Mouse (Mus musculus) frontal cortex, postnatal 36 days (tissue): ENCODE measurements around the gene Rpl24.

Source experiments
- DNase-seq, 2 experiments: peaks; one replicate each; pipeline ENCODE4 v3.0.0; 2022; ENCODE audit warnings: low spot score in 2 of 2

Rpl24 gene

GRCm38 (mm10) chr16:55970416-55970815 lies 4.3 kb downstream of the Rpl24 start:
- no peak for DNase-seq

DNA sequence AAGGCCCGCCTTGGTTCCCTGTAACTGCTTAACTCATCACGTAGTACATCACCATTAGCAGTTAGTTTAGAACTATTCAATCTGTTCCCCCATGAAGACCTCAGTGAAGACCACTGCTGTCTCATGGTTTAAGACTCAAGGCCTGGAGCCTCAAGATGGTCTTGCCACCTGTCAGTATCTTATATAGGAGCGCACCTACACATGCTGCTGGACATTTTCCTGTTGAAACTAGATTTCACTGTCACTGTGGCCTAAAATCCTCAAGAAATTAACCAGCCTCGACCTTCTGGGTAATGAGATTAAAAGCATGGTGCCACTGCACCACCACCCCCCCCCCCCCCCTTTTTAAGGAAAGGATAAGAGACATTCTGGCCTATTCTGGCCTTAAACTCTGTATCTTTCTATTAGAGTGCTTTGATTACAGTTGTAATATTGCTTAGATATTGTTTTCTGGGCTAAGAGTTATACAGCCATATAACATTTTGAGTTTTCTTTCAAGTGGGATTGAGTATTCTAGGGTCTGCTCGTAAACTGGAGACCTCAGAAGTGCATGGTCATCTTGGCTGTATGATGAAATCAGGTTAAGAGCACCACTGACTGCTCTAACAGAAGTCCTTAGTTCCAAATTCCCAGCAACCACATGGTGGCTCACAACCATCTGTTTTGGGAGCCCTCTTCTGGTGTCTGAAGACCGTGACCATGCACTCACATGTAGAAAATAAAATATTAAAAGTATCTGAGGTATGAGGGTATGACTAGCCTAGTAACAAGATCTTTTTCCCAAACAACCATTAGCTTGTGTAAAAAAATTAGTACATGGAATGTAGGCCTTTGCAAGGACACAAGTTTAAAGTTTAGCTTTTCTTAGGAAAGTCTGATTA lies 5.9 kb downstream of the Rpl24 start:
- DNase-seq = no peak

- DNase-seq = no peak
These were observed 6.6 kb downstream of the Rpl24 start for GRCm38 (mm10) chr16:55972626-55973201.

GRCm38 (mm10) chr16:55973431-55974255 lies 7.6 kb downstream of the Rpl24 start, which contains the start of gene Zbtb11:
Zbtb11 (plus strand) TSS chr16:55973883.
- peak; percentile 98 to 99 for DNase-seq

GRCm38 (mm10) chr16:55974256-55974902 lies 8.3 kb downstream of the Rpl24 start:
- DNase-seq = peak; percentile 71 to 79

DNA sequence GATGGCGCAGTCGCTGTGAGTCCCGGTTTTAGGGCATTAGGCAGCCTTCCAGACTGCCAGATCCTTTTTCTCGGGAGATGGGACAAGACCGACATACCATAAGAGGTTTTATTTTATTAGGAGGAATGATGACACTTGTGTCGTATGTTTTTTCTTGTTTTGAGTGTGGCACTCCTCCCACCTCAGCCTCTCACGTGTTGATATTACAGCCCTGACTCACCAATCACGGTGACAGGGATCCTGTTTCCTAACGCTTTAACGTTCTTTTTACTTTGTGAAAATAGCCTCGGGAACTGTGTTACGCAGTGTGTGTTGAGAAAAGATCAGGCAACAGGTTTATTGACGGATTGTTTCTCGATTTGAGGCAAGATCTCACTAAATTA lies 8.8 kb downstream of the Rpl24 start:
- DNase-seq = peak in 1 of 2 experiments; percentile 24

- no peak for DNase-seq
These were observed 19.9 kb downstream of the Rpl24 start for GRCm38 (mm10) chr16:55986001-55986400.

GRCm38 (mm10) chr16:55990311-55990710 lies 24.2 kb downstream of the Rpl24 start:
- DNase-seq = no peak

DNA sequence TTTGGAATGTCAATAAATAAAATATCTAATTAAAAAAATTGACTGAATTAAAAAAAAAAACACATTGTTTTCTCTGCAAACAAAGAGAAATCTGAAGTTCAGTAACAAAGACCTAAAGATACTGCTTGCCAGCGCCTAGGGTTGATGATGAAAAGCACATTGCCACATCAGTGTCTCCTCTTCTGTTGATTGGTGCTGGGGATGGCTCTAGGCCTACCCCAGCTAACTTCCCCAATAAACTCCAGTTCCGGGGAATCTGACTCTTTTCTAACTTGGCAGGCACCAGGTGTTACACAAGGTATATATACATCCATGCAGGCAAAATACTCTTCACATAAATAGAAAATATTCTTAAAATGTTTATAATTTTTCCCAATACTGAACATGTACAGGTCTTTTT lies 28.2 kb downstream of the Rpl24 start:
- no peak for DNase-seq

DNA sequence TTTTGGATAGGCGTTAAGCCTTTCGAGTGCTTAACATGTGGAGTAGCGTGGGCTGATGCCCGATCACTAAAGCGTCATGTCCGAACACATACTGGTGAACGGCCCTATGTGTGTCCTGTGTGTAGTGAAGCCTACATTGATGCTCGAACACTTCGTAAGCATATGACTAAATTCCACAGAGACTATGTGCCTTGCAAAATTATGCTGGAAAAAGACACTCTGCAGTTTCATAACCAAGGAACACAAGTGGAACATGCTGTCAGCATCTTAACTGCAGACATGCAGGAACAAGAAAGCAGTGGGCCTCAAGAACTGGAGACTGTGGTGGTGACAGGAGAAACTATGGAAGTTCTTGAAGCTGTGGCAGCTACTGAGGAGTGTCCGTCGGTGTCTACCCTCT lies 40.7 kb downstream of the Rpl24 start:
- DNase-seq = peak; percentile 17 to 31

GRCm38 (mm10) chr16:56008862-56009261 lies 42.8 kb downstream of the Rpl24 start:
- DNase-seq = no peak

- no peak for DNase-seq
These were observed 47.0 kb downstream of the Rpl24 start for GRCm38 (mm10) chr16:56012789-56013743.

GRCm38 (mm10) chr16:56014076-56014475 lies 48.0 kb downstream of the Rpl24 start:
- DNase-seq = no peak

DNA sequence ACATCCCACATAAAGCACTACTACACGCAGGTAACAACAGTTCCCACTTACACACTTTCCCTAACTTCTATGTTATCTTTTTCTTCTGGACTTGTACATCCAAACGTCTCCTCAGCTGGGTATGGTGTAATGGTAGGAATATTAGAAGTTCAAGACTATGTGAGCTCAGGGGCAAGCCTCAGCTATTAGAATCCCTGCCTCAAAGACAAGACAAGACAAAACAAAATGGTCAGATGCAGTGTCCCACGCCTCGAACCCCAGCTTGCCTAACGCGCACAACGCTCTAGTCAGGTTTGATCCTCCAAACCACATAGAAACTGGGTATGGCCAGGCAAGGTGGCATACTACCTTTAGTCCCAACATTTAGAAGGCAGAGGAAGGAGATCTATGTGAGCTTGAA lies 53.6 kb downstream of the Rpl24 start:
- DNase-seq = no peak
